ENCODE assay signal across 26 mouse cellular contexts in genomic region chr11:98050520-98050815, GRCm38 (mm10). TPM values are rescaled to one million over a fixed set of nuclear protein-coding genes. Genes with fewer than 3 reads are reported as not detected.
DNase-seq lines count a peak whose midpoint lies in the region; ATAC-seq lines count a peak whose summit lies in the region.
"Had no signal": no experiment of that assay in that cellular context is flagged by ENCODE, and none has a peak within 500 bp of the region (broad histone marks: within the 10 kb centered on the region; RNA-seq: fewer than 3 reads in every experiment).

No protein-coding gene starts in this region.

- no peaks in the 10 kb centered on the region for H3K36me3 ChIP-seq in hindbrain, embryonic 10.5 days
- no peaks in the 10 kb centered on the region for H3K36me3 ChIP-seq in hindbrain, embryonic 16.5 days (ENCODE audit: control insufficient read depth, insufficient read depth, low read length)
- no peaks in the 10 kb centered on the region for H3K36me3 ChIP-seq in neural tube, embryonic 12.5 days
- H3K36me3 ChIP-seq: heart, embryonic 10.5 days; heart, embryonic 15.5 days; hindbrain, embryonic 12.5 days; limb, embryonic 12.5 days; liver, embryonic 15.5 days; midbrain, embryonic 13.5 days had no signal

- H3K27ac ChIP-seq in hindbrain, embryonic 10.5 days, result 0 out of 2 replicates have a peak overlapping the region, but pooled peaks have one; percentile 18
- no peak overlapping the region for H3K27ac ChIP-seq in hindbrain, embryonic 16.5 days (ENCODE audit: low read depth, low read length)
- H3K27ac ChIP-seq in neural tube, embryonic 12.5 days, result no peak overlapping the region
- H3K27ac ChIP-seq: heart, embryonic 10.5 days; heart, embryonic 15.5 days; hindbrain, embryonic 12.5 days; left cerebral cortex, adult 2 months; limb, embryonic 12.5 days; liver, embryonic 15.5 days; midbrain, embryonic 13.5 days had no signal

- peaks cover 80% of the 10 kb centered on the region for H3K27me3 ChIP-seq in hindbrain, embryonic 10.5 days (ENCODE audit: insufficient read depth, poor library complexity, severe bottlenecking)
- peaks cover 17% of the 10 kb centered on the region for H3K27me3 ChIP-seq in hindbrain, embryonic 16.5 days (replicated peaks; ENCODE audit: control insufficient read depth, insufficient read depth, low read length)
- H3K27me3 ChIP-seq in neural tube, embryonic 12.5 days (replicated peaks), result peaks cover 41% of the 10 kb centered on the region

- WGBS in hindbrain, embryonic 10.5 days, result 25% methylated on average over 2 of the region's 2 CpGs
- 4% methylated on average over 2 of the region's 2 CpGs for WGBS in hindbrain, embryonic 16.5 days
- 14% methylated on average over 2 of the region's 2 CpGs for WGBS in neural tube, embryonic 12.5 days

- H3K9me3 ChIP-seq in hindbrain, embryonic 10.5 days, result no peaks in the 10 kb centered on the region
- no peaks in the 10 kb centered on the region for H3K9me3 ChIP-seq in hindbrain, embryonic 16.5 days (ENCODE audit: control insufficient read depth, low read length)
- H3K9me3 ChIP-seq in neural tube, embryonic 12.5 days, result no peaks in the 10 kb centered on the region
- H3K9me3 ChIP-seq: heart, embryonic 10.5 days; heart, embryonic 15.5 days; hindbrain, embryonic 12.5 days; limb, embryonic 12.5 days; liver, embryonic 15.5 days; midbrain, embryonic 13.5 days had no signal

- no peak for ATAC-seq in hindbrain, embryonic 16.5 days
- no peak for ATAC-seq in neural tube, embryonic 12.5 days (ENCODE audit: low FRiP score, low read depth)
- ATAC-seq: forebrain, embryonic 14.5 days; intestine, embryonic 16.5 days; midbrain, embryonic 13.5 days had no signal

- peaks cover 44% of the 10 kb centered on the region for H3K4me1 ChIP-seq in hindbrain, embryonic 10.5 days (replicated peaks)
- peaks cover 12% of the 10 kb centered on the region; the same call in 1 of the 2 replicates for H3K4me1 ChIP-seq in hindbrain, embryonic 16.5 days (ENCODE audit: control insufficient read depth, insufficient read depth, low read depth, low read length)
- H3K4me1 ChIP-seq in neural tube, embryonic 12.5 days, result peaks cover 28% of the 10 kb centered on the region

- no peak overlapping the region; the same call in 1 of the 2 replicates for H3K4me3 ChIP-seq in hindbrain, embryonic 10.5 days
- H3K4me3 ChIP-seq in hindbrain, embryonic 16.5 days (ENCODE audit: low read length), result no peak overlapping the region
- no peak overlapping the region for H3K4me3 ChIP-seq in neural tube, embryonic 12.5 days
- H3K4me3 ChIP-seq: heart, embryonic 10.5 days; heart, embryonic 15.5 days; hindbrain, embryonic 12.5 days; left cerebral cortex, adult 2 months; limb, embryonic 12.5 days; liver, embryonic 15.5 days; megakaryocyte, embryonic 14.5 days; midbrain, embryonic 13.5 days had no signal

- no peak overlapping the region for H3K9ac ChIP-seq in hindbrain, embryonic 16.5 days (ENCODE audit: low read depth, low read length)
- no peak overlapping the region for H3K9ac ChIP-seq in neural tube, embryonic 12.5 days
- H3K9ac ChIP-seq: heart, embryonic 15.5 days; hindbrain, embryonic 12.5 days; liver, embryonic 15.5 days; lung, embryonic 14.5 days; midbrain, embryonic 13.5 days had no signal

- no peak for DNase-seq in hindbrain, embryonic 10.5 days (ENCODE audit: low spot score)
- DNase-seq in thymus, postnatal 4 days, result peak; percentile 54
- no peak for DNase-seq in thymus, postnatal 36 days
- no peak for DNase-seq in testis, postnatal 10 days (ENCODE audit: low spot score)
- DNase-seq in layer of hippocampus, adult 9-11 months, result no peak
- DNase-seq: adrenal gland, postnatal 14 days; cerebellum, adult 2 months; cerebellum, postnatal 25 days; gastrocnemius, postnatal 14 days; kidney, adult 9 months; kidney, postnatal 10 days; lung, embryonic 14.5 days; lung, postnatal 36 days had no signal

- no peak overlapping the region for H3K4me2 ChIP-seq in hindbrain, embryonic 16.5 days (ENCODE audit: low read length)
- 0 out of 2 replicates have a peak overlapping the region, but pooled peaks have one; percentile 68 for H3K4me2 ChIP-seq in neural tube, embryonic 12.5 days (replicated peaks)
- H3K4me2 ChIP-seq: heart, embryonic 15.5 days; hindbrain, embryonic 12.5 days; limb, embryonic 12.5 days; liver, embryonic 15.5 days; lung, embryonic 14.5 days; midbrain, embryonic 13.5 days had no signal

RNA-seq across cellular contexts. Expression of gene Stac2, which starts 2.8 kb away (rescaled TPM):
- 1.1 and 1.5 TPM in 2 replicates for polyA plus RNA-seq in hindbrain, embryonic 10.5 days (2016; fragmentation: Nextera tagmentation; extraction: Ambion mirVana)
- polyA plus RNA-seq in hindbrain, embryonic 16.5 days (2015; fragmentation: Nextera tagmentation; extraction: Ambion mirVana), result 7.9 and 9.8 TPM in 2 replicates
- polyA plus RNA-seq in neural tube, embryonic 12.5 days (2016; fragmentation: Nextera tagmentation; extraction: Ambion mirVana), result 10.2 and 11.2 TPM in 2 replicates
- polyA plus RNA-seq: liver, adult 2 months had no signal

RNA-seq across cellular contexts. Expression of gene Rpl19, which starts 24.0 kb away (rescaled TPM):
- polyA plus RNA-seq in hindbrain, embryonic 10.5 days (2016; fragmentation: Nextera tagmentation; extraction: Ambion mirVana), result 1,011 and 1,145 TPM in 2 replicates
- polyA plus RNA-seq in hindbrain, embryonic 16.5 days (2015; fragmentation: Nextera tagmentation; extraction: Ambion mirVana), result 578 and 612 TPM in 2 replicates
- 709 and 737 TPM in 2 replicates for polyA plus RNA-seq in neural tube, embryonic 12.5 days (2016; fragmentation: Nextera tagmentation; extraction: Ambion mirVana)

RNA-seq across cellular contexts. Expression of gene Cacnb1, which starts 27.6 kb away (rescaled TPM):
- 7.6 and 22.9 TPM in 2 replicates for polyA plus RNA-seq in hindbrain, embryonic 10.5 days (2016; fragmentation: Nextera tagmentation; extraction: Ambion mirVana)
- polyA plus RNA-seq in hindbrain, embryonic 16.5 days (2015; fragmentation: Nextera tagmentation; extraction: Ambion mirVana), result 59.6 and 69.0 TPM in 2 replicates
- 38.2 and 40.9 TPM in 2 replicates for polyA plus RNA-seq in neural tube, embryonic 12.5 days (2016; fragmentation: Nextera tagmentation; extraction: Ambion mirVana)

RNA-seq across cellular contexts. Expression of gene Arl5c, which starts 54.5 kb away (rescaled TPM):
- 13.3 and 16.2 TPM in 2 replicates for polyA plus RNA-seq in hindbrain, embryonic 10.5 days (2016; fragmentation: Nextera tagmentation; extraction: Ambion mirVana)
- 7.3 and 7.6 TPM in 2 replicates for polyA plus RNA-seq in hindbrain, embryonic 16.5 days (2015; fragmentation: Nextera tagmentation; extraction: Ambion mirVana)
- 6.8 and 8.6 TPM in 2 replicates for polyA plus RNA-seq in neural tube, embryonic 12.5 days (2016; fragmentation: Nextera tagmentation; extraction: Ambion mirVana)
